Mouse (Mus musculus): ENCODE measurements at regions not wholly inside any gene's neighbourhood (a gene's known extent, or its start where the extent isn't known, plus 50 kb on each side); places are given as distances from the start of the nearest gene placed in this dataset.

GRCm38 (mm10) chr12:97398582-97398945, 860.7 kb downstream of the Galc start:
- TF ChIP-seq CTCF (IDR thresholded peaks at IDR 0.05) (no peak), EP300 (IDR thresholded peaks at IDR 0.05; ENCODE audit: insufficient read depth, low read depth, low read length) (no peak), POLR2A (IDR thresholded peaks at IDR 0.05; ENCODE audit: insufficient read depth, low read depth, low read length) (no peak)
- no peaks in the 10 kb centered on the region for H3K36me3 ChIP-seq (ENCODE audit: control insufficient read depth, insufficient read depth, low read length)
- no peaks in the 10 kb centered on the region for H3K4me1 ChIP-seq (ENCODE audit: control insufficient read depth, insufficient read depth, low read length)
- no peak overlapping the region for H3K27ac ChIP-seq
- H3K4me3 ChIP-seq: no peak overlapping the region
- intact Hi-C loops (cut with DNase I): no loop called here
- WGBS: 56% methylated on average over 3 of the region's 3 CpGs
- no peaks in the 10 kb centered on the region for H3K27me3 ChIP-seq (ENCODE audit: control insufficient read depth, insufficient read depth, low read length)
- H3K9ac ChIP-seq (ENCODE audit: low read depth, low read length): no peak overlapping the region
- no peaks in the 10 kb centered on the region for H3K79me2 ChIP-seq (replicated peaks; ENCODE audit: control insufficient read depth, insufficient read depth, low read length)
- no peak for DNase-seq

- WGBS: 75% methylated on average over 6 of the region's 7 CpGs
- H3K36me3 ChIP-seq (ENCODE audit: control insufficient read depth, insufficient read depth, low read length): no peaks in the 10 kb centered on the region
- no peaks in the 10 kb centered on the region for H3K4me1 ChIP-seq (ENCODE audit: control insufficient read depth, insufficient read depth, low read length)
- TF ChIP-seq CTCF (IDR thresholded peaks at IDR 0.05): no peak
- no peak for TF ChIP-seq EP300 (IDR thresholded peaks at IDR 0.05; ENCODE audit: insufficient read depth, low read depth, low read length)
- no peak for TF ChIP-seq POLR2A (IDR thresholded peaks at IDR 0.05; ENCODE audit: insufficient read depth, low read depth, low read length)
- no peak overlapping the region for H3K27ac ChIP-seq
- H3K79me2 ChIP-seq (replicated peaks; ENCODE audit: control insufficient read depth, insufficient read depth, low read length): no peaks in the 10 kb centered on the region
- DNase-seq: no peak
- H3K4me3 ChIP-seq: no peak overlapping the region
- intact Hi-C loops (cut with DNase I): no loop called here
- H3K9ac ChIP-seq (ENCODE audit: low read depth, low read length): no peak overlapping the region
- no peaks in the 10 kb centered on the region for H3K27me3 ChIP-seq (ENCODE audit: control insufficient read depth, insufficient read depth, low read length)
Measured at GRCm38 (mm10) chr12:97397850-97398581, 861.2 kb downstream of the Galc start.

DNA sequence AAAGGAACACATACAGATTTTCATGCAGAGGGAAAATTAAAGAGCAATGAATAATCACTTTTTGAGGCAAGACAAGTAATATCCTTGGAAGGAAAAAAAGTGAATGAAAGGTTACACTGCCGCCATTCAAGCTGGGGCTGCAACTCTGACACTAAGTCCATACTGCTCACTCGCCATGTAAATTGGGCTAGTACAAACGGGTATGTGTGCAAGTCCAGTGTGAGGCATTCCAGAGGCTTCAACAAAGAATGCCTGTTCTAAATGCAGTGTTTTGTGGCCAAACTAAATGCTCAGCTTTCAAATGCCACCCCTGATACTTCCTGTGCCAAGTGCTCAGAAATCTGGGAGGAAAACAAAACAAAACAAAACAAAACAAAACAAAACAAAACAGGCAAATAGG, 897.5 kb downstream of the Galc start:
- Histone ChIP-seq H3K79me2 (replicated peaks; ENCODE audit: control insufficient read depth, insufficient read depth, low read length) (no peaks in the 10 kb centered on the region), H3K27me3 (ENCODE audit: control insufficient read depth, insufficient read depth, low read length) (no peaks in the 10 kb centered on the region), H3K9ac (ENCODE audit: low read depth, low read length) (no peak overlapping the region), H3K4me1 (ENCODE audit: control insufficient read depth, insufficient read depth, low read length) (no peaks in the 10 kb centered on the region), H3K4me3 (no peak overlapping the region), H3K36me3 (ENCODE audit: control insufficient read depth, insufficient read depth, low read length) (no peaks in the 10 kb centered on the region), H3K27ac (no peak overlapping the region)
- intact Hi-C loops (cut with DNase I): no loop called here
- DNase-seq: no peak
- 70% methylated on average over 3 of the region's 3 CpGs for WGBS
- no peak for TF ChIP-seq CTCF (IDR thresholded peaks at IDR 0.05)
- no peak for TF ChIP-seq POLR2A (IDR thresholded peaks at IDR 0.05; ENCODE audit: insufficient read depth, low read depth, low read length)
- no peak for TF ChIP-seq EP300 (IDR thresholded peaks at IDR 0.05; ENCODE audit: insufficient read depth, low read depth, low read length)

GRCm38 (mm10) chr12:97360656-97361055, 898.6 kb downstream of the Galc start:
- intact Hi-C loops (cut with DNase I): no loop called here
- no peaks in the 10 kb centered on the region for H3K4me1 ChIP-seq (ENCODE audit: control insufficient read depth, insufficient read depth, low read length)
- H3K27ac ChIP-seq: no peak overlapping the region
- H3K9ac ChIP-seq (ENCODE audit: low read depth, low read length): no peak overlapping the region
- no peak for TF ChIP-seq POLR2A (IDR thresholded peaks at IDR 0.05; ENCODE audit: insufficient read depth, low read depth, low read length)
- TF ChIP-seq CTCF (IDR thresholded peaks at IDR 0.05): no peak
- no peak for TF ChIP-seq EP300 (IDR thresholded peaks at IDR 0.05; ENCODE audit: insufficient read depth, low read depth, low read length)
- H3K27me3 ChIP-seq (ENCODE audit: control insufficient read depth, insufficient read depth, low read length): no peaks in the 10 kb centered on the region
- 24% methylated on average over 2 of the region's 2 CpGs for WGBS
- H3K4me3 ChIP-seq: no peak overlapping the region
- no peaks in the 10 kb centered on the region for H3K79me2 ChIP-seq (replicated peaks; ENCODE audit: control insufficient read depth, insufficient read depth, low read length)
- DNase-seq: no peak
- H3K36me3 ChIP-seq (ENCODE audit: control insufficient read depth, insufficient read depth, low read length): no peaks in the 10 kb centered on the region

DNA sequence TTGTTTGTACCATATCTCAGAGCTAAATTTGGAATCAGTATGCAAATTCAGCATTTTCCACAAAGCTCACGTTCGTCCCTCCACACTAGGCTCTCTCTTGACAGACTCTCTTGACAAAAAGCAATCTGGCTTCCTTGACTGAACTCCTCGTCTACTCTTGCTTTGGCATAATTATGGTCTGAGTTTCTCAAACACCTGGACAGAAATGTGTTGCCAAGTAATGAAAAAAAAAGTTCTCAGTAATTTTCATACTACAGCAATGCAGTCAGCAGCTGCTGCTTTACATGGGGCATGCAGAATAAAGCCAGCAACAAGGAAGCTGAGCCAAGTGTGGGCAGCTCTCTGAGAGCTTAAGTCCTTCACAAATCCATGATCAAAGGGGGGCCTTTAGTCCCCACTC, 932.7 kb downstream of the Galc start:
- intact Hi-C loops (cut with DNase I): no loop called here
- no peak overlapping the region for H3K9ac ChIP-seq (ENCODE audit: low read depth, low read length)
- H3K4me1 ChIP-seq (ENCODE audit: control insufficient read depth, insufficient read depth, low read length): no peaks in the 10 kb centered on the region
- H3K79me2 ChIP-seq (replicated peaks; ENCODE audit: control insufficient read depth, insufficient read depth, low read length): no peaks in the 10 kb centered on the region
- no peaks in the 10 kb centered on the region for H3K27me3 ChIP-seq (ENCODE audit: control insufficient read depth, insufficient read depth, low read length)
- no peak for TF ChIP-seq EP300 (IDR thresholded peaks at IDR 0.05; ENCODE audit: insufficient read depth, low read depth, low read length)
- TF ChIP-seq POLR2A (IDR thresholded peaks at IDR 0.05; ENCODE audit: insufficient read depth, low read depth, low read length): no peak
- TF ChIP-seq CTCF (IDR thresholded peaks at IDR 0.05): no peak
- H3K36me3 ChIP-seq (ENCODE audit: control insufficient read depth, insufficient read depth, low read length): no peaks in the 10 kb centered on the region
- 44% methylated on average over 3 of the region's 3 CpGs for WGBS
- DNase-seq: no peak
- no peak overlapping the region for H3K4me3 ChIP-seq
- H3K27ac ChIP-seq: no peak overlapping the region

DNA sequence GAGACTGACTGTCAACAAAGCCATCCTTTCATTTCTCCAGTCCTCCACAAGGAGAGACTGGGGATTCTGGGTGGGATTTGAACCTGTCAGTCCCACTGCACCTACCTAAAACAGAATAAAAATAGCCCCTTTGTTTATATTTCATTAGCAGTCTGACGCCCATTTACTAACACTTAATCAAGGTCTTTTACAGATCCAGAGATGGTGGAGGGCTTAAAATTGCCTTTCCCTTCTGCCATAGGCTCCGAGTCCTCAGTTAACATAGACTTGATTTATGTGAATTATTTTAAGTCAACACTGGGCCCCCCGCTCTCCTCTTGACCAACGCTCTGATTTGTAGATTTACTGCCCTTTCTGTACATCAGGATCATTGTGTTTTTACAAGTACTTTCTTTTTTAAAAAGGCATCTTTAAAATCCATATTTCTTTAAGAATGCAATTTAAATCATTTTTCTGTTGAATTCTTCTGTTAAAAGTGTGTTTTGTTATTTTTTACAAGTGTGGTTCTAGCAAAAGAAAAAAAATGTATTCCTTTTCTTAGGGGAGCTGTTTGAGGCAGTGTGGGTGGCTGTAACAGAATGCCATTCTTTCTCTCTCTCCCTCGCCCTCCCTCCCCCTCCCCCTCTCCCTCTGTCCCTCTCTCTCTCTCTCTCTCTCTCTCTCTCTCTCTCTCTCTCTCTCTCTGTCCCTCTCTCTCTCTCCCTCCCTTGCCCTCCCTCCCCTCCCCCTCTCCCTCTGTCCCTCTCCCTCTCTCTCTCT, 946.8 kb downstream of the Galc start:
- Histone ChIP-seq H3K9ac (ENCODE audit: low read depth, low read length) (no peak overlapping the region), H3K4me3 (no peak overlapping the region), H3K79me2 (replicated peaks; ENCODE audit: control insufficient read depth, insufficient read depth, low read length) (no peaks in the 10 kb centered on the region), H3K36me3 (ENCODE audit: control insufficient read depth, insufficient read depth, low read length) (no peaks in the 10 kb centered on the region), H3K27ac (no peak overlapping the region), H3K4me1 (ENCODE audit: control insufficient read depth, insufficient read depth, low read length) (no peaks in the 10 kb centered on the region), H3K27me3 (ENCODE audit: control insufficient read depth, insufficient read depth, low read length) (no peaks in the 10 kb centered on the region)
- DNase-seq: no peak
- 49% methylated on average over 5 of the region's 5 CpGs for WGBS
- TF ChIP-seq CTCF (IDR thresholded peaks at IDR 0.05): no peak
- intact Hi-C loops (cut with DNase I): no loop called here
